Mouse (Mus musculus) kidney, postnatal 14 days (tissue): ENCODE measurements around the gene Pih1d1.

ENCODE experiments used
- DNase-seq: peaks from one replicate; pipeline ENCODE4 v3.0.0; 2022; ENCODE audit warnings: mixed read lengths

Pih1d1 gene

DNA sequence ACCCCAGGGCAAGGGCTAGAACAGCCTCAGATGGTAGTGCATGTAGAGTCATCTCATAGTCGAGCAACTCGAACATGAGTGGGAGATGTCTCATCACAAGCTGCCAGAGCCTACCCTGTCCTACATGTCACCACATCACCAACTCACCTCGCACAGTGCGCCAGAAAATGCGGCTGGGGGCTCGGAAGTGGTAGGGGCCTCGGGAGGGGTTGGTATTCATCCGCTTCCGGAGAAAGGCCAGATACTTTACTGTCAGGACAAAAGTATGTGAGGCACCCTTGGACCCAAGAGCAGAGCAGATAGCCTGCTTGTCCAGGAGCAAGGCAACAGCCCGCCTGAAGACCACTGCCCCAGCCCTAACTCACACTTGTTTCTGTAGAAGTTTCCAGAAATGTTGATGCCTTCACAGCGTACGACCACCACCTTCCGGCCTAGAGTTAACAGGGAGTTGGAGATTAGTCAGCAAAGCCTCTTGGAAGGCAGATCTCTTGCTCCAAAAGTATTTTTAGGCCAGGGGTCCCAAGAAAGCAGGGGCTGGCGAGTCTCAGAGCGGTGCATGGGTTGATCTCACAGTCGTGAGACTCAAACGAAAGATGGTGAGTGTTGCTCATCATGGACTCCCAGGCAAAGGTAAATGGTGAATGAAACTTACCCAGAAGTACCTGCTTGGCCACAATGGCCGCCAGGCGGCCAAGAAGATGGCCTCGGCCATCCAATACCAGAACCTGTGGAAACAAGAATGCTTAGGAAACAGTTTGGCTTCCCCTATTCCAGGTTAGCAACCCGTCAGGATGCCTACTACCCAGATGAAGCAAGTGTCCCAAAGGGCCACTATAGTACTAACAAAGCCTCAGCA is 27.0 kb upstream of the Pih1d1 start:
- DNase-seq: no peak

DNA sequence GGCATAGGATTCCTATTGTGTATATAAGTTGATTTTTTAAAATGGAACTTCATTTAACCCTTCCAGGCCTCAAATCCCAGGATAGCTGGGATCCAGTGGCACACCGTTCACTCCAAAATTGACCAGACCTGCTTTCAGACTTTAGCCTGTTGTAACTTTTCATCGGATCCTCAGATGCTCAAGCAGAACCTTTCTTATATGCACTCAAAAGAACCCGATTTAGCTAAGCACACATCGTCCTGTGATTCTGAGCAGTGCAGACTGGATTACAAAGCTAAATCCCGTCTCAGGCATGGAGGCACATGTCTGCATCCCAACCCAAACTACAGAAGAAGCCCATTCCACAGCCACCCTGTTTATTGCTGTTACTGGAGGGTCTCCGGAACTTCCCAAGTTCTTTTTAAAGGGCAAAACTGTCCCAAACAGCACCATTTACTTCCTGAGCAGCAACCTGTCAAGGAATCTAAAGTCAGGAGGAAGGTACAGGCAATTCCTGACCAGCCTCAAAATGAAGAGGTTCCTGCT is 26.3 kb upstream of the Pih1d1 start:
- DNase-seq: no peak

DNA sequence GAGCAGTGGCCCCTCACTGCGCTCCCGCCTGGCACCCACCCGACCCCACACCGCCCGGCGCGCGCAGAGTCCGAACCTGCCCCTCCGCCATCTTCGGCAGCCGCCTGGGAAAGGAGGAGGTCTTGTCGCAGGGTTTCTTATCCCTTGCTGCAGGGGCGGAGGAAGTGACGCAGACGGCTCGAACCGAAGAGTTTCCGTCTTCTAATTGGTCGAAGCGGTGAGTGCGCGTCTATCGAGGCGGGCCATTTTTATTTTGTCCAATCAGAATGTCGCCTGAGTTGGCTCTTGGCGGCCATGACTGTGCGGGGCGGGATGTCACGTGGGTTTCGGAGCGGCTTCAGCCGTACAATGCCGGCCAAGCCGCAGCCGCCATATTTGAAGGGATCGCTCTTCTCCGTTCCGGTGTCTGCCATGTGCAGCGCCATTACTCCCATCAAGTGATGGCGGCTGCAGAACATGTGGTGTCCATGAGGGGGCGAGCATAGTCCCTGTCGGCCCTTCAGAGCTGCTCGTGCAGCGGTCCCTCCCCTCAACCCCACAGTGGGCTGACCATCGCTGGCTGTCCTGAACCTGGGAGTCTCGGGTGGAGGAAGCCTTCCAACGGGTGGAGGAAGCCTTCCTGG is 25.4 kb upstream of the Pih1d1 start, which contains the start of gene Rpl13a:
TSS of gene Rpl13a (minus strand) at position 138 of the 623 bp plus-strand sequence.
- peak; percentile 99 for DNase-seq

- peak; percentile 61 for DNase-seq
Measured at GRCm38 (mm10) chr7:45129318-45129717, 24.8 kb upstream of the Pih1d1 start.

GRCm38 (mm10) chr7:45129776-45130512 is 24.2 kb upstream of the Pih1d1 start:
- no peak for DNase-seq

DNA sequence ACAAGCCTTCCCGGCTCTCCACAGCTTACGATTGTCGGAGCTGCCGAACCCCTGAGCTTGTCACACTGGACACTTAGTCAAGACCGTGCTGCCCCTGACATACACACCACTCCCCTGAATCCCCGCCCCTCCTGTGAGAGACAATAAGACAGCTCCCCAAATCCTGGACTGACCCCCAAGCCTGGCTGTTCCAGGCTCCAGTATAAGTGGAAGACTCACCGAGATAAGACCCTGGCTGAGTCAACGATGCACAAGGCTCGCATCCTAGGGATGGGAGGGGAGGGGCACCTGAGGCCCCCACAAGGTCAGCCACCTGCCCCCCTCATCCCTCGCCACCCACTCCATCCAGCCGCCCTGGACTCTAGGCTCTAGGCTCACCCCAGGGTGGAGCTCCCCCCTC is 22.3 kb upstream of the Pih1d1 start:
- DNase-seq: no peak

- DNase-seq: no peak
Measured at GRCm38 (mm10) chr7:45133446-45134159, 20.5 kb upstream of the Pih1d1 start.

DNA sequence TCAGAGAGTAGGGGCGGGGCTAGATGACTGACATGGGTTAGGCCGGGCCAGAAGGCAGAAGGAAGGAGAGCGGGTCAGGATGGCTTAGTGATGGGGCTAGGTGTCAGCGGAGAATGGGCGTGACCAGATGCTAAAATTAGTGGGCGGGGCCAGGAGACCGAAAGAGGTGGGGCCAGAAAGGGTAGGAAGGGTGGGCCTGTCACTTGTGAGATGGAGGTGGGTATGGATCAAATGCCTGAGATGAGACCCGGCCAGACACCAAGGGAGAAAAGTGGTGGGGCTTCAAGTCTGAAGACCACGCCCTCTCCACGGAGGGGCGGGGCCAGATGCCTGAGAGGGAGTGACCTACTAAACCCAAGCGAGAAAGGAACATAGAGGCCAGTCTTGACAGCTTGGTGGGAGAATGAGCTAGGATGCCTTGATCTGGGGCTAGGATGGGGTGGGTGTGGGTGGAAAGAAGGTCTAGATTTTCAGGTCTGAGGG is 19.5 kb upstream of the Pih1d1 start:
- DNase-seq: no peak

GRCm38 (mm10) chr7:45135370-45135769 is 18.7 kb upstream of the Pih1d1 start:
- no peak for DNase-seq

- DNase-seq: peak; percentile 94
Measured at GRCm38 (mm10) chr7:45135993-45136567, 18.0 kb upstream of the Pih1d1 start, which contains the start of the genes Gm45713 and Flt3l. Gm45713 (minus strand) TSS chr7:45136231. Flt3l (minus strand) TSS chr7:45136432.

DNA sequence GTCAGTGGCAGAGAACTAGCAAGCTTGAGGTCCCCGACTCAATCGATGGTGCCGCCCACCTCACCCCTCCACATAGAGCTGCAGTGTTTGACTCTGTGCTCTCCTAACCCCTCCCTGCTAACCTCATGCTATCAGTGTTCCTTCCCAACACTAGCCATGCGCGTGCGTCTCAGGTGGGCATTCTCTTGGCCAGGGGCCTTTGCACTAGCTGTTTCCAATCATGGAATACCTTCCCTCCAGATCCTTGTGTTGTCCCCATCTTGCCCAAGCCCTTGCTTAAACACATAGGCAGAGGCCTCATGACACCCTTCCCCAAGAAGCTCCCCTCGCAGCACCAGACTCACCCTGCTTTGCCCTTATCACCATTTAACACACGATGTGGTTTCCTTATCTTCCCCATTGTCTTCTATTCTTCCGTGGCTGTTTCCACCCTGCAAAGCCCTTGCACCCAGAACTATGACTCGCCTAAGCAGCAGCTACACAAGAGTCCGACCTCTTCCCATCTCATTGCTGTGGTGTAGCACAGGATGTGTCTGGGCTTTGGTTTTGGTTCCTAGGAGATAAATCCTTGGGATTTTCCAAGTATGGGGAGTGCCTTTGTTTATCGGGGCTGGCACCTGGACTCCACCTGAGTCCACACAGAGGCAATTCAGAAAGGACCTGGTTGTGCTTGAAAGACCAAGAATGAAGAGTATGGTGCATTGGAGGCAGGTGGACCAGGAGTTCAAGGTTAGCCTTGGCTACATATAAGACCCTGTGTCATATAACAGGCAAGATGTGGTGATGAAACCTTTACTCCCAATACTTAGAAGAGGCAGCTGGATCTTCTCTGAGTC is 16.7 kb upstream of the Pih1d1 start:
- no peak for DNase-seq

DNA sequence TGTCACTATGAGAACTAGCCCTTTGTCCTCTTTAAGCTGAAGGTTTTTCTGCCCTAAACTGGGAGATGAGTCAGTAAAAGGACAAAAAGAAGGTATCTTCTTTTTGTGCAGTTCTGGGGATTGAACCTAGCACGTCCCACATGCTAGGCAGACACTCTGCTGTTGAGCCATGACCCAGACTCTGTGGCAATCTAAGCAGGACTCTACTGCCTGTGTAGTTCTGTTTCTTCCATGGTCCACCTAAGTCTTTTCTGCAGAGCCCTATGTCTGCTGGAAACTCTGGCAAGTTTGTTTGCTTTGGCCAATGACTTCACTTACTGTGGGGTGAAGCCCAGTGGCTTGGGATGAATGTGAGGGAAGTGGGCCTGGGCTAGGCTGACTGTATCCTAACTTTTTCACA is 15.7 kb upstream of the Pih1d1 start:
- DNase-seq: no peak

- no peak for DNase-seq
Measured at GRCm38 (mm10) chr7:45139904-45140723, 14.0 kb upstream of the Pih1d1 start.

DNA sequence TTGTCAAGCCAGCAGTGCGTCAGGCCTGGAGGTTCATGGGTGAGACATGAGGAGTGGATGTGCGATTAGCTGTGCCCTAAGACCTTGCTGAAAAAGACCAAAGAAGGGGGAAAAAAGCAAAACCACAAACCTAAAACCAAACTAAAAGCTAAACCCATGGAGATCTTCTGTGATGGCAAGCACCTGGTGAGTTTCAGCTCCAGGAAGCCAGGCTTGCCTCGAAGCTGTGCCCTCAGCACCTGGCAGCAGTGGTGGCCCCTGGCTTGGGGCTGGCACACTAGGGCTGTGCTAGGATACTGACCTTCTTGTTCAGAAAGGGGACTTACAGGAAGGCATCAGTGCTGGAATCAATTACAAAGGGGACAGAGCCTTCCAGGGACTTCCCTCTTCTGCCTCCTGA is 12.8 kb upstream of the Pih1d1 start:
- no peak for DNase-seq

DNA sequence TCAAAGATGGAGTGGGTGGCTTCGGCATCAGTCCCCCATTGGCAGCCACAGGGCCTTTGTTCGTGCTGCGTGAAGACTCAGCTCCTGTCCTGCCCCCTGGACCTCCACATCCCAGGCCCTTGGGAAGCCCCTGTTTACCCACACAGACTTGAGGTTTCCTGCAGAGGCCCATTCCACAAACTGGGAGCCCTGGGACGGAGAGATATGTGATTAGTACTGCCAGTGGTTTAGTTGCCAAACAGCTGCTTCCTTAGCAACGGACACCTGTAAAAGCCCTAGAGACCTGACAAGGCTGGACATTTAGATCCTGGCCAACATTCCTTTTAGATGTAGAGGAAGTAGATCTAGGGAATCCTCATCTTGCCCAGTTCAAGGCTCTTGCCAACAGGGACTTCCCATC is 12.2 kb upstream of the Pih1d1 start:
- no peak for DNase-seq

DNA sequence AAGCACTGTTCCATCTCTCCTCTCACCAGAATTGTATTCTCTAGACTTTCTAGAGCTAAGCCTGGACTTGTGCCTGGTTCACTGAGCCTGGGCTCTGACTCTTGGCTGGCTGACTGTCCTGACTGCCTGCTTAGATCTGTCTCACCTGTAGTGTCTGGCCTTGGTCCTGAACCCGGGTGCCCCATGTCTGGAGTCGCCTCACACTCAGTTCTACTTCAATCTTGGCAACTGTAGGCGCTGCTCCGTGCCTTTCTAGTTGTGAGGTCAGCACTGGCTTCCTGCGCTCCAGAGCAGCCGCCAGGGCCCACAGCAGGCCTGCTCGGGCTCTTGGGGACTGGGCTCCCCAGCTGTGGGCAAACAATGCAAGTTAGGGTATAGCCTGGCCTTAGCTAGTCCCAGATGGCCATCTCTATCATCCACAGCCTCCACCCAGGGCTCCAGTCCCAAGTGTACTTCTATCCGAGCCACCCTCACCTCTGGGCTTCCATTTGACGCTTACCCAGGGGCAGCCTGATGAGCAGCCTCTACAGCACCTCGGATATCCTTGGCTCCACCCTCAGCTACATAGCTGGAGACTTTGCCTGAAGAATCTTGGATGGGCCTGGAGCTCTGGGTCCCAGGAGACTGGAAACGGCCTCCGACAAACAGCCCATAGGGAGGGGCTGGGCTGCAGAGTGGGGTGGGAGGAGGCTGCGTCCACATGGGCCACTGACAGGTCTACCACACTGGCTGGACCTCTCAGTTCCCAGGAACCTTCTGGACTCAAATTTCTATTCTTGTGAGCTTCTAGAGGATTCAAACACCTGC is 9.5 kb upstream of the Pih1d1 start:
- no peak for DNase-seq

DNA sequence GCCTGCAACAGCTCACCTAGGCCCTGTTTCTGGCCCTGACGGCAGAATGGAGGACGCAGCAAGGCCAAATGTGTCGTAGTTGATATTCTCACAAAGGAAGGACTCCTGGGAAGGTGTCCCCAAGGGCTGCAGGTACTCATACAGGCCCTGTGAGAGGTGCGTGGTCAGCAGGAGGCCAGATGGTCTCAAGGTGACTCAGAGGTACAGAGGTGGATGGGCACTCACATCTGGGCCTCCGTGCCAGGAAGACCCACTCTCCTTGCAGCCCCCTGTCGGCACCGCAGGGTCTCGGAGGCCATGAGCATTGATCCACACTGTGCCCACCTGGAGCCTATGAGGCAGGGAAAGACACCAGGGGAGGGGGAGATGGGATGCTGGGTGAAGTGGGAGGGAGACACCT is 8.6 kb upstream of the Pih1d1 start:
- DNase-seq: no peak

GRCm38 (mm10) chr7:45147267-45147666 is 6.8 kb upstream of the Pih1d1 start:
- DNase-seq: peak; percentile 44

GRCm38 (mm10) chr7:45147899-45148298 is 6.2 kb upstream of the Pih1d1 start:
- DNase-seq: peak; percentile 55
